18 mouse cellular contexts compared by ENCODE assay signal in genomic region chr17:25883824-25884223, GRCm38 (mm10). TPM values are rescaled to one million over a fixed set of nuclear protein-coding genes. Genes with fewer than 3 reads are reported as not detected.
A peak's percentile ranks its signal among the peaks of the same experiment; 100 is the strongest.
DNase-seq lines count a peak whose midpoint lies in the region; ATAC-seq and TF ChIP-seq lines count a peak whose summit lies in the region.
"Had no signal": no experiment of that assay in that cellular context is flagged by ENCODE, and none has a peak within 500 bp of the region (broad histone marks: within the 10 kb centered on the region; RNA-seq: fewer than 3 reads in every experiment).

No protein-coding gene starts in this region.

- no peak overlapping the region for H3K27ac ChIP-seq in forebrain, postnatal 0 days (ENCODE audit: low read depth, low read length)
- H3K27ac ChIP-seq in forebrain, embryonic 12.5 days: no peak overlapping the region
- H3K27ac ChIP-seq in layer of hippocampus, adult 2 months: no peak overlapping the region
- no peak overlapping the region for H3K27ac ChIP-seq in midbrain, embryonic 11.5 days (ENCODE audit: low read depth, low read length)
- no peak overlapping the region for H3K27ac ChIP-seq in midbrain, embryonic 15.5 days
- H3K27ac ChIP-seq: heart, adult 2 months; macrophage; neural tube, embryonic 12.5 days had no signal

- H3K4me1 ChIP-seq in forebrain, postnatal 0 days (ENCODE audit: insufficient read depth): no peaks in the 10 kb centered on the region
- H3K4me1 ChIP-seq in forebrain, embryonic 12.5 days: peaks cover 28% of the 10 kb centered on the region
- H3K4me1 ChIP-seq in midbrain, embryonic 11.5 days (ENCODE audit: control insufficient read depth, insufficient read depth, low read length): peaks cover 31% of the 10 kb centered on the region
- peaks cover 30% of the 10 kb centered on the region for H3K4me1 ChIP-seq in midbrain, embryonic 15.5 days

- no peak overlapping the region for H3K9ac ChIP-seq in forebrain, postnatal 0 days
- H3K9ac ChIP-seq in forebrain, embryonic 12.5 days: no peak overlapping the region
- H3K9ac ChIP-seq in midbrain, embryonic 11.5 days (ENCODE audit: low read length): no peak overlapping the region
- no peak overlapping the region for H3K9ac ChIP-seq in midbrain, embryonic 15.5 days
- H3K9ac ChIP-seq: lung, embryonic 14.5 days had no signal

- ATAC-seq in forebrain, postnatal 0 days: no peak
- no peak for ATAC-seq in forebrain, embryonic 12.5 days (ENCODE audit: low FRiP score)
- no peak for ATAC-seq in midbrain, embryonic 11.5 days (ENCODE audit: low FRiP score)
- ATAC-seq in midbrain, embryonic 15.5 days (replicated peaks): no peak
- no peak for ATAC-seq in megakaryocyte progenitor cell, adult 5-6 weeks (replicated peaks; ENCODE audit: poor library complexity)
- ATAC-seq: inflammation-experienced regulatory T-cells, adult 6 months had no signal

- no peaks in the 10 kb centered on the region for H3K27me3 ChIP-seq in forebrain, postnatal 0 days (ENCODE audit: insufficient read depth, low read length)
- no peaks in the 10 kb centered on the region for H3K27me3 ChIP-seq in forebrain, embryonic 12.5 days
- no peaks in the 10 kb centered on the region for H3K27me3 ChIP-seq in midbrain, embryonic 11.5 days (ENCODE audit: control insufficient read depth, insufficient read depth, low read length)
- no peaks in the 10 kb centered on the region for H3K27me3 ChIP-seq in midbrain, embryonic 15.5 days (replicated peaks)
- H3K27me3 ChIP-seq: neural tube, embryonic 12.5 days had no signal

- no peak for DNase-seq in forebrain, postnatal 0 days
- no peak for DNase-seq in layer of hippocampus, adult 2 months (ENCODE audit: low spot score in 2 of 2)
- no peak for DNase-seq in layer of hippocampus, adult 11-12 months (ENCODE audit: low spot score)
- peak; percentile 79 for DNase-seq in midbrain, embryonic 11.5 days (ENCODE audit: low spot score, missing footprints)
- DNase-seq: adrenal gland, postnatal 36 days; B cell, adult 2 months; cerebellum, adult 8-10 months; heart, adult 2 months; kidney, postnatal 4 days; lung, embryonic 14.5 days; right cerebral cortex, postnatal 4 days; thymus, adult 2 months had no signal

- H3K9me3 ChIP-seq in forebrain, postnatal 0 days (ENCODE audit: low read length): no peaks in the 10 kb centered on the region
- H3K9me3 ChIP-seq in forebrain, embryonic 12.5 days: no peaks in the 10 kb centered on the region
- H3K9me3 ChIP-seq in midbrain, embryonic 11.5 days (ENCODE audit: control insufficient read depth, low read length): no peaks in the 10 kb centered on the region
- H3K9me3 ChIP-seq in midbrain, embryonic 15.5 days: no peaks in the 10 kb centered on the region
- H3K9me3 ChIP-seq: neural tube, embryonic 12.5 days had no signal

- H3K4me2 ChIP-seq in forebrain, postnatal 0 days (ENCODE audit: low read depth): no peak overlapping the region
- no peak overlapping the region for H3K4me2 ChIP-seq in forebrain, embryonic 12.5 days
- no peak overlapping the region for H3K4me2 ChIP-seq in midbrain, embryonic 11.5 days
- no peak overlapping the region for H3K4me2 ChIP-seq in midbrain, embryonic 15.5 days
- H3K4me2 ChIP-seq: lung, embryonic 14.5 days; neural tube, embryonic 12.5 days had no signal

- TF ChIP-seq CTCF in forebrain, postnatal 0 days (IDR thresholded peaks at IDR 0.05; ENCODE audit: low read depth): peak; percentile 35; the same call in 1 of the 2 replicates
- peak; percentile 54 for TF ChIP-seq CTCF in layer of hippocampus, adult 2 months (conservative IDR thresholded peaks at IDR 0.05)

- WGBS in forebrain, postnatal 0 days: 96% methylated on average over 3 of the region's 3 CpGs
- WGBS in forebrain, embryonic 12.5 days: 89% methylated on average over 3 of the region's 3 CpGs
- WGBS in midbrain, embryonic 11.5 days: 96% methylated on average over 3 of the region's 3 CpGs
- 92% methylated on average over 3 of the region's 3 CpGs for WGBS in midbrain, embryonic 15.5 days

- peaks cover 26% of the 10 kb centered on the region for H3K36me3 ChIP-seq in forebrain, postnatal 0 days (ENCODE audit: insufficient read depth)
- H3K36me3 ChIP-seq in forebrain, embryonic 12.5 days (replicated peaks): peaks cover 49% of the 10 kb centered on the region
- no peaks in the 10 kb centered on the region for H3K36me3 ChIP-seq in midbrain, embryonic 11.5 days (ENCODE audit: control insufficient read depth, insufficient read depth, low read length)
- H3K36me3 ChIP-seq in midbrain, embryonic 15.5 days (replicated peaks): peaks cover 17% of the 10 kb centered on the region; the same call in 1 of the 2 replicates

- no peak overlapping the region for H3K4me3 ChIP-seq in forebrain, postnatal 0 days (ENCODE audit: low read depth, low read length)
- H3K4me3 ChIP-seq in forebrain, embryonic 12.5 days (replicated peaks): no peak overlapping the region
- no peak overlapping the region for H3K4me3 ChIP-seq in layer of hippocampus, adult 2 months
- no peak overlapping the region for H3K4me3 ChIP-seq in midbrain, embryonic 11.5 days (ENCODE audit: low read depth, low read length)
- no peak overlapping the region for H3K4me3 ChIP-seq in midbrain, embryonic 15.5 days
- H3K4me3 ChIP-seq: heart, adult 2 months; neural tube, embryonic 12.5 days had no signal

RNA-seq across cellular contexts. Expression of gene Wfikkn1, which starts 3.2 kb away (rescaled TPM):
- 0.23 and 1.5 TPM in 2 replicates for total RNA-seq in forebrain, postnatal 0 days (2014; rRNA removed)
- polyA plus RNA-seq in forebrain, postnatal 0 days (2015; fragmentation: Nextera tagmentation; extraction: Ambion mirVana): 0.28 and 0.29 TPM in 2 replicates
- polyA plus RNA-seq in forebrain, embryonic 12.5 days (2016; fragmentation: Nextera tagmentation; extraction: Ambion mirVana): 0.66 and 0.79 TPM in 2 replicates
- total RNA-seq in layer of hippocampus, adult 2 months (2021): 1 to 10 TPM; 1.7 to 2.8 TPM
- polyA plus RNA-seq in midbrain, embryonic 11.5 days (2014; fragmentation: Nextera tagmentation; extraction: Ambion mirVana): 0.91 and 1.1 TPM in 2 replicates
- 0.47 and 0.54 TPM in 2 replicates for polyA plus RNA-seq in midbrain, embryonic 15.5 days (2015; fragmentation: Nextera tagmentation; extraction: Ambion mirVana)
- total RNA-seq in megakaryocyte progenitor cell, adult 5-6 weeks (2015): 0.37 and 1.1 TPM in 2 replicates
- 0.12 and 0.54 TPM in 2 replicates for total RNA-seq in megakaryocyte progenitor cell, adult 5-6 weeks (2017)

RNA-seq across cellular contexts. Expression of gene Mettl26, which starts 8.9 kb away (rescaled TPM):
- 37.0 and 41.7 TPM in 2 replicates for total RNA-seq in forebrain, postnatal 0 days (2014; rRNA removed)
- polyA plus RNA-seq in forebrain, postnatal 0 days (2015; fragmentation: Nextera tagmentation; extraction: Ambion mirVana): 43.1 and 62.2 TPM in 2 replicates
- polyA plus RNA-seq in forebrain, embryonic 12.5 days (2016; fragmentation: Nextera tagmentation; extraction: Ambion mirVana): 51.6 and 55.5 TPM in 2 replicates
- total RNA-seq in layer of hippocampus, adult 2 months (2021): 10 to 100 TPM; 39.0 to 39.9 TPM
- 57.1 and 60.1 TPM in 2 replicates for polyA plus RNA-seq in midbrain, embryonic 11.5 days (2014; fragmentation: Nextera tagmentation; extraction: Ambion mirVana)
- 70.5 and 71.1 TPM in 2 replicates for polyA plus RNA-seq in midbrain, embryonic 15.5 days (2015; fragmentation: Nextera tagmentation; extraction: Ambion mirVana)
- total RNA-seq in megakaryocyte progenitor cell, adult 5-6 weeks (2015): 34.3 and 39.1 TPM in 2 replicates
- 15.4 and 22.3 TPM in 2 replicates for total RNA-seq in megakaryocyte progenitor cell, adult 5-6 weeks (2017)

RNA-seq across cellular contexts. Expression of gene Mcrip2, which starts 15.3 kb away (rescaled TPM):
- 10.3 and 16.5 TPM in 2 replicates for total RNA-seq in forebrain, postnatal 0 days (2014; rRNA removed)
- 32.5 and 37.1 TPM in 2 replicates for polyA plus RNA-seq in forebrain, postnatal 0 days (2015; fragmentation: Nextera tagmentation; extraction: Ambion mirVana)
- 7.7 and 9.8 TPM in 2 replicates for polyA plus RNA-seq in forebrain, embryonic 12.5 days (2016; fragmentation: Nextera tagmentation; extraction: Ambion mirVana)
- 10 to 100 TPM; 20.9 to 21.6 TPM for total RNA-seq in layer of hippocampus, adult 2 months (2021)
- 6.1 and 7.0 TPM in 2 replicates for polyA plus RNA-seq in midbrain, embryonic 11.5 days (2014; fragmentation: Nextera tagmentation; extraction: Ambion mirVana)
- 18.5 and 19.8 TPM in 2 replicates for polyA plus RNA-seq in midbrain, embryonic 15.5 days (2015; fragmentation: Nextera tagmentation; extraction: Ambion mirVana)
- total RNA-seq in megakaryocyte progenitor cell, adult 5-6 weeks (2015): 41.0 and 42.2 TPM in 2 replicates
- 8.6 and 19.7 TPM in 2 replicates for total RNA-seq in megakaryocyte progenitor cell, adult 5-6 weeks (2017)

RNA-seq across cellular contexts. Expression of gene Wdr90, which starts 22.5 kb away (rescaled TPM):
- total RNA-seq in forebrain, postnatal 0 days (2014; rRNA removed): 29.8 and 40.2 TPM in 2 replicates
- polyA plus RNA-seq in forebrain, postnatal 0 days (2015; fragmentation: Nextera tagmentation; extraction: Ambion mirVana): 8.0 and 13.2 TPM in 2 replicates
- 38.2 and 41.1 TPM in 2 replicates for polyA plus RNA-seq in forebrain, embryonic 12.5 days (2016; fragmentation: Nextera tagmentation; extraction: Ambion mirVana)
- total RNA-seq in layer of hippocampus, adult 2 months (2021): 10 to 100 TPM; 21.7 to 24.6 TPM
- polyA plus RNA-seq in midbrain, embryonic 11.5 days (2014; fragmentation: Nextera tagmentation; extraction: Ambion mirVana): 15.7 and 17.8 TPM in 2 replicates
- 19.7 and 23.3 TPM in 2 replicates for polyA plus RNA-seq in midbrain, embryonic 15.5 days (2015; fragmentation: Nextera tagmentation; extraction: Ambion mirVana)
- total RNA-seq in megakaryocyte progenitor cell, adult 5-6 weeks (2015): 29.5 and 37.9 TPM in 2 replicates
- 17.4 and 17.6 TPM in 2 replicates for total RNA-seq in megakaryocyte progenitor cell, adult 5-6 weeks (2017)

RNA-seq across cellular contexts. Expression of gene Rab40c, which starts 35.7 kb away (rescaled TPM):
- total RNA-seq in forebrain, postnatal 0 days (2014; rRNA removed): 30.9 and 31.4 TPM in 2 replicates
- polyA plus RNA-seq in forebrain, postnatal 0 days (2015; fragmentation: Nextera tagmentation; extraction: Ambion mirVana): 40.3 and 46.1 TPM in 2 replicates
- 35.1 and 36.5 TPM in 2 replicates for polyA plus RNA-seq in forebrain, embryonic 12.5 days (2016; fragmentation: Nextera tagmentation; extraction: Ambion mirVana)
- 10 to 100 TPM; 50.1 to 51.1 TPM for total RNA-seq in layer of hippocampus, adult 2 months (2021)
- polyA plus RNA-seq in midbrain, embryonic 11.5 days (2014; fragmentation: Nextera tagmentation; extraction: Ambion mirVana): 15.0 and 15.9 TPM in 2 replicates
- polyA plus RNA-seq in midbrain, embryonic 15.5 days (2015; fragmentation: Nextera tagmentation; extraction: Ambion mirVana): 56.7 and 57.5 TPM in 2 replicates
- 7.9 and 8.5 TPM in 2 replicates for total RNA-seq in megakaryocyte progenitor cell, adult 5-6 weeks (2015)
- total RNA-seq in megakaryocyte progenitor cell, adult 5-6 weeks (2017): 10.4 and 12.0 TPM in 2 replicates
